Mouse (Mus musculus): Measurements from ENCODE around the gene Arap1. TPM values are rescaled to one million over a fixed set of nuclear protein-coding genes. Genes with fewer than 3 reads are reported as not detected.

Gene Arap1
- polyA plus RNA-seq, 1 experiment = 115 TPM

- TF ChIP-seq POLR2A (IDR thresholded peaks at IDR 0.05; ENCODE audit: low read depth, low read length) = no peak
- no peak for TF ChIP-seq CTCF (IDR thresholded peaks at IDR 0.05; ENCODE audit: borderline replicate concordance, insufficient read depth, low read length)
These were observed 12.6 kb upstream of the Arap1 start for GRCm38 (mm10) chr7:101335228-101335627.

DNA sequence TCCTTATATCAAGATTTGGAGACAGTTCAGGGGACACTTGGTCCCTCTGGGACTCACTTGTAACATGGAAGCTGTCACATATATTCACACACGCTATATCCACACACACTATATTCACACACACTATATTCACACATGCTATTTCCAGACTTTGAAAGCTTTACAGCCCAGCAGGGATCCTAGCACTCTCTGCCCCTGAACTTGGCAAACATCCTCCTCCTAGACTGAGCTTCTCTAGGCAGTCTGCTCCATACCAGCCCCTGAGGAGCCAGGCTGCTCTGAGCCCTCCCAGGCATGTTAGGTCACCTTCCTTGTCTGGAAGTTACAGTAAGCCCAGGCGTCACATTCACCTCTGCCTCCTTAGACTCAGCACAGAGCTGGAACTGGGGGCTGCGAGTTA is 11.2 kb upstream of the Arap1 start:
- TF ChIP-seq CTCF (IDR thresholded peaks at IDR 0.05; ENCODE audit: borderline replicate concordance, insufficient read depth, low read length) (no peak), POLR2A (IDR thresholded peaks at IDR 0.05; ENCODE audit: low read depth, low read length) (no peak)
- Histone ChIP-seq H3K27ac (ENCODE audit: insufficient read depth, low read length) (no peak overlapping the region), H3K4me3 (ENCODE audit: insufficient read depth, low read length) (no peak overlapping the region), H3K4me1 (ENCODE audit: control insufficient read depth, insufficient read depth, low read length) (no peaks in the 10 kb centered on the region)

More at GRCm38 (mm10) chr7:101335228-101335627, 12.6 kb upstream of the Arap1 start:
- Histone ChIP-seq H3K27ac (ENCODE audit: insufficient read depth, low read length) (no peak overlapping the region), H3K4me1 (ENCODE audit: control insufficient read depth, insufficient read depth, low read length) (0 out of 2 replicates have a peak, but pooled peaks cover 5% of the 10 kb centered on the region), H3K4me3 (ENCODE audit: insufficient read depth, low read length) (no peak overlapping the region)

DNA sequence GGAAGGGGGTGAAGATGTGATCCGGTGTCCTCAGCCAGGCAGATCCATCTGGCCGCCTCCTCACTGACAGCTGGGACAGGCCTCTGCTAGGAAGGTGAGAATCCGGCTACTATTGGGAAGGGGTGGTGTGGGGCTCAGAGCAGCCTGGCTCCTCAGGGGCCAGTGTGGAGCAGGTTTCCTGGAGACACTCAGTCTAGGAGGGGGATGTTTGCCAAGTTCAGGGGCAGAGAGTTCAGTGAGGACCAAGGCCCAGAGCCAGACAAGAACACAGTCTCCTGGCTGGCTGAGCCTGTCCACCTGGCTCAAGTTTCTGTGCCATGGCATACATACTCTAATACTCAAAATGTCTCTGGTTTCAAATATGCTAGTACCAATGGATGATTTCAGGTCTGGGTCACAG is 10.5 kb upstream of the Arap1 start:
- H3K4me1 ChIP-seq (ENCODE audit: control insufficient read depth, insufficient read depth, low read length) = no peaks in the 10 kb centered on the region
- no peak overlapping the region for H3K27ac ChIP-seq (ENCODE audit: insufficient read depth, low read length)
- TF ChIP-seq CTCF (IDR thresholded peaks at IDR 0.05; ENCODE audit: borderline replicate concordance, insufficient read depth, low read length) (no peak), POLR2A (IDR thresholded peaks at IDR 0.05; ENCODE audit: low read depth, low read length) (no peak)
- no peak overlapping the region for H3K4me3 ChIP-seq (ENCODE audit: insufficient read depth, low read length)

DNA sequence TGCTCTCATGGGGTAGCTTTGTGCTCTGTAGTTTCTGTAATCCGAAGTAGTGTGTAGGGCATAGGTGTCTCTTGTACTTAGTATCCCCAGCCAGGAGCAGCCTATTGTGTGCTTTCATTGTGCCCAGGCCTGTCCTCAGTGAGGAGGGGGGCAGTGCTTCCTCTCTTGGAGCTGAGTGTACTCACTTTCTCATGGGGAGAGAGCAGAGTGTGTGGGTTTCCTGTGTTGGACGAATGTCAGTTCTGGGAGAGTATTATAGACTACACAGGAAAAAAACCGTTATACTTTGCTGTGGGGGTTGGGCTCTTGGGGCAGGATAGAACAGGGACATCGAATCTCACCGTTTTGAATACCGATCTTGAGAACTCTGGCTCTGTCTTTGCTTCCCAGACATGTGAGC is 6.5 kb upstream of the Arap1 start:
- Histone ChIP-seq H3K4me1 (ENCODE audit: control insufficient read depth, insufficient read depth, low read length) (peaks cover 4% of the 10 kb centered on the region; the same call in 1 of the 2 replicates), H3K4me3 (ENCODE audit: insufficient read depth, low read length) (no peak overlapping the region), H3K27ac (ENCODE audit: insufficient read depth, low read length) (no peak overlapping the region)
- TF ChIP-seq POLR2A (IDR thresholded peaks at IDR 0.05; ENCODE audit: low read depth, low read length) (no peak), CTCF (IDR thresholded peaks at IDR 0.05; ENCODE audit: borderline replicate concordance, insufficient read depth, low read length) (no peak)

GRCm38 (mm10) chr7:101343135-101343534 is 4.7 kb upstream of the Arap1 start:
- Histone ChIP-seq H3K4me1 (ENCODE audit: control insufficient read depth, insufficient read depth, low read length) (peaks cover 4% of the 10 kb centered on the region; the same call in 1 of the 2 replicates), H3K4me3 (ENCODE audit: insufficient read depth, low read length) (no peak overlapping the region), H3K27ac (ENCODE audit: insufficient read depth, low read length) (no peak overlapping the region)
- no peak for TF ChIP-seq CTCF (IDR thresholded peaks at IDR 0.05; ENCODE audit: borderline replicate concordance, insufficient read depth, low read length)
- TF ChIP-seq POLR2A (IDR thresholded peaks at IDR 0.05; ENCODE audit: low read depth, low read length) = no peak

DNA sequence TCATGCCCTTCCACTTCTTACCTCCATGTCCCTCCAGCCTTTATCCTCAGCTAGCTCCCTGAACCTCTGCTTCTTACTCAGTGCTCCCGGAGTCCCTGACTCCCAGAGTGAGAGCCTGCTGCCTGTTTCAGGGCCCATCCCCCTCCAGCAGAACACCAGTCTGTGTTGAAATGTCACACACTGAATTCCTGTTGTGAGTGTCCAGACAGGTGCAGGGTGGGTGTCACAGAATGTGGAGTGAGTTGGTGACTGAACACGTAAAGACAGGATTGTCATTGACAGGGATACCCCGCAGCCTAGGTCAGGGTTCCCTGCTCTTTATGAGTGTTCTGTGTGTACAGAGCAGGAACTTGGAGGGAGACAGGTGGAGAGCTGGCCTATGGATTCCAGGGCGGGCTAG is 3.0 kb upstream of the Arap1 start:
- Histone ChIP-seq H3K27ac (ENCODE audit: insufficient read depth, low read length) (no peak overlapping the region), H3K4me3 (ENCODE audit: insufficient read depth, low read length) (no peak overlapping the region), H3K4me1 (ENCODE audit: control insufficient read depth, insufficient read depth, low read length) (peaks cover 4% of the 10 kb centered on the region; the same call in 1 of the 2 replicates)
- TF ChIP-seq POLR2A (IDR thresholded peaks at IDR 0.05; ENCODE audit: low read depth, low read length) = no peak
- TF ChIP-seq CTCF (IDR thresholded peaks at IDR 0.05; ENCODE audit: borderline replicate concordance, insufficient read depth, low read length) = no peak

DNA sequence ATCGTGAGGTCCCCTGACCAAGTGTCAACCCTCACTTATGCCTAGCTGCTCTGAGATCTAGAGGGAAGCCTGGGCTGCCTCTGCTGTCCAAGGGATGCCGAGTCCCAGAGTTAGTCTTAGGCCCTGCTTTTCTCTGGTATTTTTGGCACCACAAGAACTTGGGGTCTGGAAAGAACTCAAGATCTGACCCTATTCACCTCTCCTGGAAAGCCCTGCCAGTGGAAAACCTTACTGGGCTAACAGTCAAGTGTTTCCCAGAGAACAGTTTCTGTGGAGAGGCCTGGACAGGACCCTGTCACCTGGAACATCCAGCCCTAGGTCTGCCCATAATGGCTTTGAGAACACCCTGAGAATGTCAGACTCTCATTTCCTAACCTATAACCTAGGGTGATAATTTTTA is 876 bp upstream of the Arap1 start:
- peaks cover 4% of the 10 kb centered on the region; the same call in 1 of the 2 replicates for H3K4me1 ChIP-seq (ENCODE audit: control insufficient read depth, insufficient read depth, low read length)
- TF ChIP-seq POLR2A (IDR thresholded peaks at IDR 0.05; ENCODE audit: low read depth, low read length) = no peak
- TF ChIP-seq CTCF (IDR thresholded peaks at IDR 0.05; ENCODE audit: borderline replicate concordance, insufficient read depth, low read length) = no peak
- no peak overlapping the region for H3K4me3 ChIP-seq (ENCODE audit: insufficient read depth, low read length)
- no peak overlapping the region for H3K27ac ChIP-seq (ENCODE audit: insufficient read depth, low read length)

GRCm38 (mm10) chr7:101348312-101348711 is 445 bp downstream of the Arap1 start:
- peak overlapping the region; percentile 61 for H3K4me3 ChIP-seq (ENCODE audit: insufficient read depth, low read length)
- TF ChIP-seq CTCF (IDR thresholded peaks at IDR 0.05; ENCODE audit: borderline replicate concordance, insufficient read depth, low read length) = no peak
- no peak for TF ChIP-seq POLR2A (IDR thresholded peaks at IDR 0.05; ENCODE audit: low read depth, low read length)
- H3K4me1 ChIP-seq (ENCODE audit: control insufficient read depth, insufficient read depth, low read length) = peaks cover 4% of the 10 kb centered on the region; the same call in 1 of the 2 replicates
- H3K27ac ChIP-seq (ENCODE audit: insufficient read depth, low read length) = no peak overlapping the region

DNA sequence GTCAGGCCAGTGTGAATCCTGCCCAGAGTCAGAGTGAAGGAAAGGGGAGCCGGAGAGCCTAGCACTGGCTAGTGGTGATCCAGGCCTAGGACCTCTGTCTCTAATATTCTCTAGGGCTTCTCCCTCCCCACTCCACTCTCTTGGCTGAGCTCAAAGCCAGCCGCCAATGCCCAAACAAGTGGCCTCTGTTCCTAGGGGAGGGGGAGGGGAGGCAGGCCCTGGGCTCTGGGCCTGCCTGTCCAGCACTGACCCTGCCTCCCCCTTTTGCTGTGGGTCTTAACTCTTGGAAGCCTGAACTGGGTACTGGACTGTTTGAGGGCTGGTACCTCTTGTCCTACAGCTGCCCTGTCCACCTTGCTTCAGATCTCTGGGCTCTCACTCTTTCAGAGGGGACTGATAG is 2.0 kb downstream of the Arap1 start:
- no peak for TF ChIP-seq POLR2A (IDR thresholded peaks at IDR 0.05; ENCODE audit: low read depth, low read length)
- no peak for TF ChIP-seq CTCF (IDR thresholded peaks at IDR 0.05; ENCODE audit: borderline replicate concordance, insufficient read depth, low read length)
- H3K4me1 ChIP-seq (ENCODE audit: control insufficient read depth, insufficient read depth, low read length) = no peaks in the 10 kb centered on the region
- no peak overlapping the region for H3K27ac ChIP-seq (ENCODE audit: insufficient read depth, low read length)
- H3K4me3 ChIP-seq (ENCODE audit: insufficient read depth, low read length) = no peak overlapping the region

DNA sequence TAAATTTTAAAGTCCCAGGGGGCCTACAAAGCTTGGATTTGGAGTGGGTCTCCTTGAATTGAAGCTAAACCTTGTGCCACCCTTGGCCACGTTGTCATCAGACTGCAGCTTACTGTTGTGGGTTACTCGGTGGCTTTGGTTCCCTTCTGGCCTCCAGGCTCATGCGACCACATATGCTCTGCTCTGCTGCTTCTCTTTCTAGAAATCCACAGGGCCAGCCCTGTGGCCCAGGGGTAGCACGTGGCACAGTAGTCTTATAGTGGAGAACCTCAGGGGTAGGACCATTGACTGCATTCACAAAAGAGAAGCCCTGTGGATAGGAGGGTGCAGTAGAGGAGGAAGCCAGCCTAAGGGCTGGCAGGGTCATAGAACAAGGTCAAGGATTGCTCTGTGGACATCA is 4.5 kb downstream of the Arap1 start:
- TF ChIP-seq POLR2A (IDR thresholded peaks at IDR 0.05; ENCODE audit: low read depth, low read length) = no peak
- TF ChIP-seq CTCF (IDR thresholded peaks at IDR 0.05; ENCODE audit: borderline replicate concordance, insufficient read depth, low read length) = no peak
- no peak overlapping the region for H3K27ac ChIP-seq (ENCODE audit: insufficient read depth, low read length)
- H3K4me1 ChIP-seq (ENCODE audit: control insufficient read depth, insufficient read depth, low read length) = no peaks in the 10 kb centered on the region
- no peak overlapping the region for H3K4me3 ChIP-seq (ENCODE audit: insufficient read depth, low read length)

GRCm38 (mm10) chr7:101354423-101354822 is 6.6 kb downstream of the Arap1 start:
- Histone ChIP-seq H3K27ac (ENCODE audit: insufficient read depth, low read length) (no peak overlapping the region), H3K4me1 (ENCODE audit: control insufficient read depth, insufficient read depth, low read length) (no peaks in the 10 kb centered on the region), H3K4me3 (ENCODE audit: insufficient read depth, low read length) (no peak overlapping the region)
- no peak for TF ChIP-seq POLR2A (IDR thresholded peaks at IDR 0.05; ENCODE audit: low read depth, low read length)
- no peak for TF ChIP-seq CTCF (IDR thresholded peaks at IDR 0.05; ENCODE audit: borderline replicate concordance, insufficient read depth, low read length)

Data from embryonic fibroblast, embryonic 13.5 days (primary cell).